Mouse (Mus musculus) left cerebral cortex, adult 18-20 months (tissue): Measurements from ENCODE around the gene Nova1. TPM values are rescaled to one million over a fixed set of nuclear protein-coding genes. Genes with fewer than 3 reads are reported as not detected.

Experiments
- DNase-seq, 2 experiments: peaks; one replicate each; pipeline ENCODE4 v3.0.0; 2021 to 2022; ENCODE audit warnings: low spot score in 2 of 2, mixed read lengths in 1 of 2
- long read RNA-seq, 2 experiments: library from polyadenylated mRNA; stranded (forward); transcript quantifications; one replicate each; pipeline ENCODE4 v2.0.0; 2021
- total RNA-seq, 2 experiments: library from RNA; stranded (reverse); gene quantifications; 2 replicates each; pipeline ENCODE4 v1.2.3; 2021

The Nova1 gene
- total RNA-seq = 10 to 100 TPM; 44.4 to 48.6 TPM
- long read RNA-seq, experiment 1, full-length matches to known transcripts = 19 of 47 reads
- long read RNA-seq, experiment 1, partial matches to known transcripts = 1 of 47 reads
- long read RNA-seq, experiment 1, other reads (novel, unspliced or antisense) = 27 of 47 reads
- long read RNA-seq, experiment 2, full-length matches to known transcripts = 4 of 31 reads
- long read RNA-seq, experiment 2, partial matches to known transcripts = 3 of 31 reads
- long read RNA-seq, experiment 2, other reads (novel, unspliced or antisense) = 24 of 31 reads

GRCm38 (mm10) chr12:46818856-46819347, at the start of gene Nova1:
TSS of gene Nova1 (minus strand) at chr12:46818929.
- peak; percentile 74 to 78 for DNase-seq

DNA sequence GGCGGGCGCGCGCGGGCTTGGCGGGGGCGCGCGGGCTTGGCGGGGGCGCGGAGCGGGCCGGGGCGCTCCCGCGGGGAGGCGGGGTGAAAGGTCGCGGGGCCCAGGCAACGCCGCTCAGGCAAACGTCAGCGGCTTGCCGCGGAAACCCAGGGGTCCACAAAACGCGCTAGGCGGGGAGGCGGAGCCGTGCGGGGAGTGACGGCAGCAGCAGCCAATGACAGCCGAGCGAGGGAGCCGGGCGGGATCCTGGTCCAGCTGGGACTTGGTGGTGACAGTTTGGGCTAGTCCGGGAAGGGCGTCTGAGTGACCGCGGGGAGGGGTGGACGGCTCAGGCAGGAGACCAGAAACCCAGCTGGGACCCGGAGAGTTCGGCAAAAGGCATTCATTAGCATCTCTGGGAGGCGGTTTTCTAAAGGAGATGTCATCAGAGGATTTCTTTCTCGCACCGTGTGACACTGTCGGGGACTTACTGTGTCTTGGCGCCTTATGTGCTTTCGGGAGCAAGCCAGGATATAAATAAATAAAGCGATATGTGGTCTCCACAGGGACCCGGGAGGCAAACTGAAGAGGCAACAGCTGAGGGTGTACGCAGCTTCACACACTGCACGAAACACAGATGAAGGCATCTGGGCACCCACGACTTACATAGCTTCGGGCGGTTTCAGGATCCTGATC, 756 bp upstream of the Nova1 start:
- DNase-seq = peak; percentile 96 to 97

DNA sequence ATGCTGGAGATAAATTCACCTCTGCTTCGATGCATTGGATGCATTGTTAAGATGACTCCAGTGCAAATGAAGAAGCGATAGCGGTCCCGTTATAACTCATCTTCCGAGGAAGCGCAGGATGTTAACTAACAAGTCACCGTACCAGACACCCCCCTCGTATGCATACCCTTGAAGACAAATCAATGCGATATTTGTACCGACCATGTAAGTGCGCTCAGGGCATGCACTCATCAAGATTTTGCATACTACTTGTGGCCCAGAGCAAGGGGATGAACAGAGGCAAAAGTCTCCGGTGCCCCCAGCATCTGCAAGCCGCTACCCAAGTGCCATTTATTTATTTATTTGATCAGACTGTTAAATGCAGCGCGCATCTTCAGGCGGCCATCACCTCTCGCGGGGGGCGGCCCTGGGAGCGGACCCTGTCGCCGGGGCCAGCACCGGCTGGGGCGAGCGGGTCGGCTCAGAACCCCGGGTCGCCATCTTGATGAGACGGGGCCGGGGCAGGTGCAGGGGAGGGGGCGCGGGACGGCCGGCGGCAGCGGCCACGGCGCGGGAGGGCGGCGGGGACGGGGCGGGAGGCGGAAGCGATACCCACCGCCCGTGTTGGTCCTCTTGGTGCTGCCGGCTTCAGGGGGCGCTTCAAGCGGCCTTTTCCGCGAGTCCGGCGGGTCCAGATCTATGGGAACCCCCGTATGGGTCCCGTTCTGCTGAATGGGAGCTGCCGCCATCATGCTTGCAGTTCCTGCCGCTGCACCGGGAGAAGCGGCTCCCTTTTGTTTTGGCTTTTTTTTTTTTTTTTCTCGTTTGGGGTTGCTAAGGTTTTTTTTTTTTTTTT, 491 bp downstream of the Nova1 start:
- DNase-seq = peak; percentile 37 to 55

- DNase-seq = no peak
These were observed 1.4 kb downstream of the Nova1 start for GRCm38 (mm10) chr12:46817211-46817803.

DNA sequence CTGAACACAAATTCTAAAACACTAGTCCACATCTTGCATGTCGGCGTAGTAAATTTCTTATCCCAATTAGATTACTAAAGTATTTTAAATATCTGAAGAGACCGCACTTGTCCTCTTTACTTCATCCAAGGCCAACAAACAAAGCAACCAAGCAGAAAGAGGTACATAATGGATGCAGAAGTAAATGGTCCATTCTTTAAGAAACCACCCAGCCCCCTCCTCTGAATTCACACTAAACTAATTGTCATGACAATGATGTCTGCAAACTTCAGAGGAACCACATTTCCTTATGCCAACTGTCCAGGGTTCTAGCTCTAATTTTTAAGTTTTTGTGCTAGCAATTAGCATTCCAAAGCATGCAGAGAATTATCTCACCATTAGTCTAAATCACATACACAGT, 2.4 kb downstream of the Nova1 start:
- DNase-seq = no peak

DNA sequence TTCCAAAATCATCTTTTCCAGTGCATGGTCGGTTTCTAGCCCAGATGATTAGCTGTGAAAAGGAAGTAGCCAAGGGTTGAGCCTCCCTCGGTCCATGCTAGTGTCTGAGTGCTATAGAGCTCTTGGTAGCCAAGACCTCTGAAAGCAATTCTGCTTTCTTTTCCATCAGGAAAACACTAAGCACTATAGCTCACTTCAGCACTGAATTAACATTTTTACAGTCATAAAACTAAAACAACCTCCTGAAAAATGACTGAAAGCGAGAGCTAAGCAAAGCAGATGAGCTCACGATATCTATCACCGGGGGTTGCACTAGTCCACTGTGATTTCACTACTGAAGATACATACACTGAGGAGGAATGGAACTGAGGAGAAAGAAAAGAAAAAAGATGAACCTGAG, 3.0 kb downstream of the Nova1 start:
- DNase-seq = no peak

- DNase-seq = no peak
These were observed 3.9 kb downstream of the Nova1 start for GRCm38 (mm10) chr12:46814820-46815219.

DNA sequence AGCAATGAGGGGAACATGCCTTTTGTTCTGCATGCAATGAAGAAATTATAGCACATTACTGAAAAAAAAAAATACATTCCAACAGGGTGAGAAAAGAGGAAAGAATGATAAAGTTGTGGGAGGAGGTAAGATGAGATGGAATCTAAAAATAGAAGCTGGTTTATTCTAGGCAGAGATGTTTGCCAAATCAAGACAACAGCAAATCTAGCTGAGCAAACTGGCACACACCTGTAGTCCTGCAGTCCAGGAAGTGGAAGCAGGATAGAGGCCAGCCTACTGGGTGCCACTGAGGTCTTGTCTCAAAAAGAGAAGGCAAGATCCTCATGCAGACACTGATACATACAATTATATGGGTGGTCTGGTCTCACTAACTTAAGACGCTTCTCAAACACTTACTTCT, 17.4 kb downstream of the Nova1 start:
- DNase-seq = no peak

- no peak for DNase-seq
These were observed 36.1 kb downstream of the Nova1 start for GRCm38 (mm10) chr12:46782301-46783280.

DNA sequence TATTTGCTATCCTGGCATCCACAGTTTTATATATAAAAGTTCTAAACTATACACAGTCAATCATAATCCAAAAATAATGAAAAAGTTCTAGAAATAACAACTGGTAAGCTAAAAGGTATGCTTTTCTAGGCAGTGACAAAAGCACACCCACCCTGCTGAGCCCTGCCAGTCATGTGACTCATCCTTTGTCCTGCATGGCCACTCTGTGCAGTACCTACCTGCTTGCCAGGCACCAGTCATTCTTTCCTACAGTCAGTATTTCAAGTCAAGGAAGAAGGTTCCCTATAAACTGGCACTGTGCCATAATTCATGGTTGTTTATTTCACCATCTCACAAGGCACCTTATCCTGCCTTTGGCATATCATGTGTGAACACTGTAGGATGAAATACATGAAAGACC, 37.2 kb downstream of the Nova1 start:
- no peak for DNase-seq

DNA sequence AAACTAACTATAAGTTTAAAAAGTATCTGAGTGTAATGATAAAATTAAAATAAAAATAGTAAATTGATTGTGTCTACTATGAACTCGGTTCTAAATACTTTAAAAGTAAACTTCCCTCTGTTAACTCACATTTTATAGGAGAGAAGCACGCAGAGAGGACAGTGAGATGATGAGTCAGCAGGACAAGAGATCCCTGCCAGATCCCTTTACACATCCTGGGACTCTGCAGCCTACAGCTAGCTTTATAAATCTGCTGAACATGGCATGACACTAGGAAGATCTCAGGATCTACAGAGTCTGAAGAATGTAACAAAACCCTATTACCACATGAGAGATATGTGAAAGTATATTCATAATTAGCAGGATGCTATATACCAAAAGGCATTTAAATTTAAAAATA, 37.7 kb downstream of the Nova1 start:
- no peak for DNase-seq

- no peak for DNase-seq
These were observed 59.3 kb downstream of the Nova1 start for GRCm38 (mm10) chr12:46759450-46759849.

DNA sequence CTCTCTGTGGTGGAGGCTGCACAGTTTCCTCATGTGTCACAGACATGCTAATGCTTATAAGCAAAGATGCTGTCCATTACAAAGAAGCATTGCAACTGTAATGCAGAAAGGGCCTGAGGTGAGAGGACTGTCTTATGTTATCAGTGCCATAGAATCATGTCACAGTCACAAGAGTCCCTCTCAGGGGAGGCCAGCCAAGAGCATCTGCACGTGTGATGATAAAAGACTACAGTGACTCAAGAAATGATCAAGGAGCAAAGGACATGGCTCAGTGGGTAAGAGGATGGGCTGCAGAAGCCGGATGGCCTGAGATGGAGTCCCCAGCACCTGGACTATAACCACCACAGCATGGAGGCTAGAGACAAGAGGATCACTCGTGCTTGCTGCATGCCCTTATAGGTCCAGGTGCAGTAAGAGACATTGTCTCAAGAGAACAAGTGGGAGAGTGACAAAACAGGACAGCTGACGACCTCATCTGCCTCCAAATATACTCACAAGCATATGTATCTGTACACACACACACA, 64.3 kb downstream of the Nova1 start:
- no peak for DNase-seq

- no peak for DNase-seq
These were observed 65.6 kb downstream of the Nova1 start for GRCm38 (mm10) chr12:46753096-46753495.

GRCm38 (mm10) chr12:46733261-46733660, 85.5 kb downstream of the Nova1 start:
- no peak for DNase-seq

DNA sequence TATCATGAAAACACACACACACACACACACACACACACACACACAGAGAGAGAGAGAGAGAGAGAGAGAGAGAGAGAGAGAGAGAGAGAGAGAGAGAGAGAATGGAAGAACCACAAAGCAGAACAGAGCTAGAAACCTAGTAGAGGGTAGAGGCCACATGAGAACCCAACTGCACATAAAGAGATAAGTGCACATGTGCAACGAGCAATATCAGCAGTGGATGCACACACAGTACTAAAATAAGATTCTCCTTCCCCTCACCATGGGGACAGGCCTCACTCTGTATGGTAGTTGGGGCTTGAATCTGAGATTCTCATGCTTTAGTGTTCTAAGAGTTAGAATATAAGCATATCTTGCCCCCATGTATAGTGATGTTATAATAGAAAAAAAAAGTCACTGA, 86.8 kb downstream of the Nova1 start:
- DNase-seq = no peak

DNA sequence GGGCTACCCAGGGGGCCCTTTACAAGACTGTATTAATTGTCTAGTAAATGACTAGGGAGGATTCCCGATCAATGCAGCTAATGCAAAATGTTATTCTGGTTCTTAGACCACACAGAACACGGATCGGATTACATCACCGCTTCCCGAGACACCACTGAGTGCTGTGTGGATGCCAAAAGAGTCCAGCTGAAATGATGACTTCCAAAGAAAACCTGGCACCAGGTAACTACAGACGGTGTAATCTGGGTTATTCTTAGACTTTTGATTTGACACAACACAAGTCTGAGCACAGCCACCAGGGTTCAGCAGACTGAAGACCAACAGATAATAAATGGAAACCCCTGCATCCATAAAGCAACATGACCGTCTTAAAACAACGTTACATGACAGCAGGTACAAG, 96.8 kb downstream of the Nova1 start:
- no peak for DNase-seq

DNA sequence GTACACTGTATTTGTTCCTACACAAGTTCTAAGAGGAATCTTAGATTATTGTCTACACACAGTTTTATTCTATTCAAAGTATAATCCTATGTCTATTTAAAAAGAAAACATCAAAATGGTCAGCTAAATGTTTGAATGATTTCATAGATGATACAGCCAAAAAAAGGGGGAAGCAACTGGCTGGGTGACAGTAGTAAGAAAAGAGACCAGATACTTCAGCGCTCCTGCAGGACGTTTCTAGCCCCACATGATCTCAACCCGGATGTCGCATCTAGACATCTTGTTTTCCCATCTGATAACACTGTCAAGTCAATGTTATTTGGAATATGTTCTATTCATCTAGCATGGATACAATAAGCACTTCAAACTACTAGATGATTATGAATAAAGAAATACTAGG, 99.7 kb downstream of the Nova1 start:
- no peak for DNase-seq

GRCm38 (mm10) chr12:46710094-46710493, 108.6 kb downstream of the Nova1 start:
- no peak for DNase-seq

DNA sequence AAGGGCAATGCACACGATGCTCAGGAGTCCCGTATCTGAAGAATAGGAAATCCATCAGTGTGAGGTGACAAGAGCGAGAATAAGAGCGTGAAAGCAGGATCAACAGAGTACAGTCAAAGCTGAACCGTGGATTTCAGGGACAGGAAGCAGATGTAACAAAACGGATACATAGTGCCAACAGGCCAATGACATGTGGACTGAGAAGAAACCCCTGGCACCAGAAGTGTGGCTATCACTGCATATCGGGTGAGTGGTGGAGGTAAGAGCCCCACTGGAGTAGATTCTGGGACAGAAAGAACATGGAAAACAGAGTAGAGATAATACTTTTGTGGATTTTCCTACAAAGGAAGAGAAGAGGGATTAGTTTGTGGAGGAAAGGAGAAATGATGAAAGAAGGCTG, 109.3 kb downstream of the Nova1 start:
- no peak for DNase-seq
